Mouse (Mus musculus) left cerebral cortex, adult 6 months (tissue): ENCODE data around the gene Brpf3. TPM values are rescaled to one million over a fixed set of nuclear protein-coding genes. Genes with fewer than 3 reads are reported as not detected.

Source experiments
- long read RNA-seq, 2 experiments: library from polyadenylated mRNA; unstranded; transcript quantifications; one replicate each; pipeline ENCODE4 v2.0.0; 2019 to 2020
- polyA plus RNA-seq: library from polyadenylated mRNA; unstranded; fragments of <200 nt; fragmentation: Nextera tagmentation; gene quantifications from 2 replicates; pipeline ENCODE4 v1.2.3, GENCODE M21; 2021

Brpf3 gene
- polyA plus RNA-seq = 3.0 and 4.4 TPM in 2 replicates
- long read RNA-seq, experiment 1, partial matches to known transcripts = 0 of 5 reads
- long read RNA-seq, experiment 1, other reads (novel, unspliced or antisense) = 5 of 5 reads
- long read RNA-seq, experiment 2, partial matches to known transcripts = 0 of 1 reads
- long read RNA-seq, experiment 2, other reads (novel, unspliced or antisense) = 1 of 1 reads

DNA sequence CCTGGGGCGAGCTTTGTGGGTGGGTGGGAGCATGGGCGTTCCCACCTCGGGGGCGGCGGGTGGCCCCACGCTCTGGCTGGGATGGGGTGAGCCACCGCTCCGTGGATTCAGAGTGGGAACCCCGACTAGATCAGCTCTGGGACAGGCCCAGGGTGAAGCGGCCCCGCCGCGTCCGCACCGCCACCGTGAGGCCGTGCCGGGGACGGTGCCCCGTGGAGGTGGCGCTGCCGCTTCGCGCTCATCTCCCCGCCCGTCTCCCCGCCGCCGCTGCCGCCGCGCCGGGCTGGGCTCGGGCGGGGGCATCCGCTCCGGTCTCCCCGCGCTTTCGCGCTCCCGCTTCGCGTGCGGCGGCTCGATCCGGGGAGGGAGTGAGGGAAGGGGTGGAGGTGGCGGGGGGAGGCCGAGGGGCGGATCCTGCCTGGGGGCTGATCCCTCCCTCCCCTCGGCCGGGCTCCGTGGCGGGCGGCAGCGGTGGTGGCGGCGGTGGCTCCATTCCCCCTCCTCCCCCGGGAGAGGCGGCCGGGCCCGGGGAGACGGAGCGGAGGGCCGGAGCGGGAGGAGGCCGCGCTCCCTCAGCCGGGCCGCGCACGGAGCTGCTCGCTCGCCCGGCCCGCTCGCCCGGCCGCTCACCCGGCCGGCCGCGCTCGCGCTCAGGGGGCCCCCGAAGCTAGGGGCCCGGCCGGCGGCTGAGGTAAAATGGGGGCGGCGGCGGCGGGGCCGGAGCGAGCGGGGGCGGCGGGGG lies at the start of gene Brpf3:
Gene Brpf3, plus strand, starts transcription at position 420 of the 742 bp plus-strand sequence.

DNA sequence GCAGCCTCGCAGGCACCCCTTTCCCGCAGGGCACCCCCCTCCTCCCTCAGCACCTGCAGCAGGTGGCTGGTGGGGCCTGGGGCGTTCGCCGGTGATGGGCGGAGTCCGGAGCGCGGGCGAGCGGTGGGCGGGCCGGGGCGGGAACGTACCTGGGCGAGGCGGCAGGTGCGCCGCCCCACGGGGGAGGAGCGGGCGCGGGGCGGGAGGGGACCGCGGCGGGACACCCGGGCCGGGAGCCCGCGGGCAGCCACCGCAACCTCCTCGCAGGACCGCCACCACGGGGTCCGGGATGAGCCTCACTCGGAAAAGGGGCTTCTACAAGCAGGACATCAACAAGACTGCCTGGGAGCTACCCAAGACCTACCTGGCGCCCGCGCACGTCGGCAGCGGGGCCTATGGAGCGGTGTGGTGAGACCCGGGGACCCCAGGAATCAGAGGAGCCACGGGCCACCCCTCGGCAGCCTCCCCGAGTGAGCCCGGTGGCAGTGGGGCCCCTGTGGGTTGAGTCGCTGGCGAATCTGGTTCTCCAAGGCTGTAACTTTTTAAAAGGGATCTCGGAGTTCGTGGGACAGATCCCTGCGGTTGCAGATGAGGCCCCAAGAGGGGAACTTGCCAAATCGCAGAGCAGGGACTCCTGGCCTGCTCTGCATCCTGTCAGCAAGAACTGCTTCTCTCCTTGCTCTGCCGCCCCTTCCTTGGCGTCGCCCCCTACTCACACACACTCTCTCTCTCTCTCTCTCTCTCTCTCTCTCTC lies 31.6 kb upstream of the Brpf3 start, which contains the start of gene Mapk13:
Gene Mapk13, plus strand, starts transcription at position 177 of the 754 bp plus-strand sequence.

DNA sequence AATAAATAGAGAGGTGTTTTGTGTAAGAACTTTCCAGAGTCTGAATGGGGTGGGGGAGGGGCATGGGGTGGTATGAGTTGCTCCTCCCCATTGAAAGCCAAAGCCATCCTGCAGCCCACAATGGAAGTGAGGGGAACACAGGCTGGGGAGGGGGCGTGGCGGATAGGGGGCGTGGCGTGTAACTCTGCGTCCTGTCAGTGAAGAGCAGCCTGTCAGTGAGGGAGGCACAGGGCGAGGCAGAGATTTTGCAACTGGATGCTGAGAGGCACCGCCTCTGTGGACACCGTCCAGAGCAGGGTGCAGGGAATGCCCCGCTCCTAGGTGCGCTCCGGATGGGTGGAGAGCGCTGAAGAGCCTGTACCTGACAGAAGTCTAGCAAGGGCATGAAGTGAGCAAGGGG lies 57.3 kb downstream of the Brpf3 start, which contains the start of gene Pnpla1:
Gene Pnpla1, plus strand, starts transcription at position 207 of the 400 bp plus-strand sequence.

Other genes with a start within 250 kb of the Brpf3 start
- not detected in 2 replicates for gene Clps, start 240.3 kb upstream of the Brpf3 start, polyA plus RNA-seq
- gene Lhfpl5, start 225.4 kb upstream of the Brpf3 start, polyA plus RNA-seq = 4.6 and 6.6 TPM in 2 replicates
- gene Srpk1, start 178.4 kb upstream of the Brpf3 start, polyA plus RNA-seq = 50.2 and 68.8 TPM in 2 replicates
- 1.4 and 1.9 TPM in 2 replicates for gene Slc26a8, start 110.9 kb upstream of the Brpf3 start, polyA plus RNA-seq
- gene Mapk14, start 109.8 kb upstream of the Brpf3 start, polyA plus RNA-seq = 11.9 and 30.3 TPM in 2 replicates
- gene AC170998.1, start 75.0 kb upstream of the Brpf3 start, polyA plus RNA-seq = not detected in 2 replicates
- gene Mapk13, start 31.8 kb upstream of the Brpf3 start, polyA plus RNA-seq = 1.3 and 1.4 TPM in 2 replicates
- gene Pnpla1, start 57.3 kb downstream of the Brpf3 start, polyA plus RNA-seq = 0.18 and 0.20 TPM in 2 replicates
- 1.8 and 3.4 TPM in 2 replicates for gene 4930539E08Rik, start 114.2 kb downstream of the Brpf3 start, polyA plus RNA-seq
- gene Pxt1, start 142.8 kb downstream of the Brpf3 start, polyA plus RNA-seq = 0.15 TPM in 1 of 2 replicates, not detected in the other
- gene Kctd20, start 150.9 kb downstream of the Brpf3 start, polyA plus RNA-seq = 22.5 and 23.1 TPM in 2 replicates
- 9.9 and 10.0 TPM in 2 replicates for gene Stk38, start 206.9 kb downstream of the Brpf3 start, polyA plus RNA-seq
- 120 and 131 TPM in 2 replicates for gene Srsf3, start 231.5 kb downstream of the Brpf3 start, polyA plus RNA-seq